Mouse (Mus musculus) granulocyte monocyte progenitor cell, adult 5-6 weeks (primary cell): ENCODE results near the gene Fyn. TPM values are rescaled to one million over a fixed set of nuclear protein-coding genes. Genes with fewer than 3 reads are reported as not detected.
A peak's percentile ranks its signal among the peaks of the same experiment; 100 is the strongest.

Experiments used
- ATAC-seq: replicated peaks from 2 replicates; pipeline ENCODE4 v1.8.0; 2016; ENCODE audit warnings: mild to moderate bottlenecking, moderate TSS enrichment, inconsistent platforms; ENCODE audit not compliant: poor library complexity, severe bottlenecking
- total RNA-seq, 2 experiments: library from RNA; stranded (forward) in 1 of 2; stranded (reverse) in 1 of 2; fragments of 200-712, 200-1000 nt in 1 of 2; fragments of >200 nt in 1 of 2; fragmentation: Nextera tagmentation in 1 of 2; gene quantifications; 2 replicates each; pipeline ENCODE4 v1.2.3; 2014 to 2017

Gene Fyn
- total RNA-seq, 2 experiments from 2014 or later, result 5.3 to 6.6 TPM

DNA sequence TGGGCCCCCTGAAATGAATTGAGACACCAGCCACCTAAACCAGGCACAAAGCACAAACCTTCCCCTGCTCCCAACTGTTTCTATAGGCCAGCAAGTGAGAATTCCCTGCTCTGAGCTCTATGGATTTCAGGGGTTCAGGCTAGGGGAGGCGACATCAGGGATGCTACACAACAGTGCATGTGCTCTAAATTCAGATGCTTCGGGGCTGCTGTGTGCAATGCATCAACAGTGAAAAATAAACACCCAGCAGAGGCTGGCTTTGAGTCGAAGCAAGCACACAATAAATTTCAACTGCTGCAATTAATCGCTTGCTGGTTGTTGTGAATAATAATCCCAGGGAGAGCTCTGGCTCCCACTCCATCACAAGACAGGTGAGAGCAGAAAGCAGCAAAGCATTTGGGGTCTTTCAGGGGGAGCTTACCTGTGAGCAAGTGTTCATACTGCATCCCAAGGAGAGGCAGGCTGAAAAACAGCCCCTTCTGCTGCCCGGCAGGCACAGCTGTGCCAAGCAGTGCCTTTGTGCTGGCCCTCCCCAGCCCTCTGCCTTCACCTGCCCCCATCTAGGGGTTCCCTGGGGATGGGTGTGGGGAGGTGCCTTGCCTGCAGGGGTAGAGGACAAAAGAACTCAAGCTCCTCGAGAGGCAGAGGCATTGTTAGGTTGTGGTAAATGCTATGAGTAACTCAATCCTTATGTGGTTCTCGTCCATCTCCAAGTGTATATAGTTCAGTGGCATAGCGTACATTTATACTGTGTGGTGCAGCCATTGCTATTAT is 219.5 kb downstream of the Fyn start:
- ATAC-seq, result no peak

DNA sequence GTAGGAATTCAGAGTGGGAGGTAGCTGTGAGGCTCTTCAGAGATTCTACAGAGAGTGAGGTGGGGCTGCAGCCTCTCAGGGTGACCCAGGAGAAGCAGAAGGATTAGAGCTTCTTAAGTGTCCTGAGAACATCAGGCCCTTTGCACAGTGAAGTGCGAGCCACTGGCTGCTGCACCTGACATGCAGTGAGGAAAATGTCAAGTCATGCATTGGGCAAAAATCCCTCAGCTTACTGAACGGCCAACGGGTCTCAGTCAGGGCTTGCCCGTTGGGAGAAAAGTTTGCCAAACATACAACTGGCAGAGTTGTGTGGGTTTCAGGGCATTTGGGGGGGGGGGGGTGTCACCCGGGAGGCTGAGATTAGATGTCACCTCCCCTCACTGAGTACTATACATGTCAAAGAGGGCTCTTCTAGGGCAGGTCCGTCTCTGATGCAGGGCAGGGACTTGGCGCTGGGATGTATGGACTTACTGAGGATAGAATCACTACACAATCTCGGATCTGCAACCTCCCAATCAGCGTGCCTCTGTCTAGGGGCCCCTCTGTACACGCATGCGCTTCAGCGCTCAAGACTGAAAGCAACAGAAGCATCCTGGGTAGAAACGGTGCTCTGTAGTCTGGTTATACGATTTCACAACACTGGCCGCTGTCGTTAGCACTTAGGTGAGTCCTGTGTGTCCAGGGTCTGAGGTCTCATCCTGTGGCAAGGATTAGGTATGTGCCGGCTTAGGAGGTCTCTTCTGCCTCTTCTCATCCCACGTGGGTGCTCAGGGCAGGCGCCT is 221.3 kb downstream of the Fyn start:
- ATAC-seq, result peak; percentile 59

DNA sequence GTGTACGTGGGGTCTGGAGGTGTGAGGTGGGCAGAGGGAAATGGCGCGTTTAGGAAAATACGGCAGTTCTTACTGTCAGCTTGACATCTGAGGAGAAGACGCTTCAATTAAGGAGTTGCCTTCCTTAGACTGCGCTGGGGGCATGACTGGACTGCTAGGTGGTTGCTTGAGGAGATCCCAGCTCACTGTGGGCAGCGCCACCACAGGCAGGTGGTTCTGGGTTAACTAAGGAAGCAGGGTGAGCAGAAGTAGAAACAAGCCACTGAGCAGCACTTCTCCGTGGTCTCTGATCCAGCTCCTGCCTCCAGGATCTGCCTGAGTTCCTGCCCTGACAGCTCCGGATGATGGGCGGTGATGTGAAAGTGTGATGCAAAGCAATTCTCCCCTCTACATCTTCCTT is 222.0 kb downstream of the Fyn start:
- ATAC-seq, result peak; percentile 57

DNA sequence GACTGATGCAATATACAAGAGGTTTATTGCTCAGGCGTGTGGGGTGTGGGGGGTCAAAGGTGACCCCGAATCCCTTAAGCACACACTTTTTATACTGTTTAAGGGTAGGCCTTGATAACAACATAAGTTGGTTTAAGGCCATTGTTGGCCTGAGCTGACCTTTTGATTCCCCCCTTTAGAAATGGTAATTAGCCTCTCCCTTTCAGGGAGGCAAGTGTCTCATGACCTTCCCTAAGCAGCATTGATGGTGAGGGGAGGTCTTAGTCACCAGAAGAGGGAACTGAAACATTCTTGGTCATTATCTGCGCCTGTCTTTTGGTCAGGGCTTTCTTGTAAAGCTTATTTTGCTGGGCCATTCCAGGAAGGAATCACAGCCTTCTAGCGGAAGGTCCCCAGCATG is 223.8 kb downstream of the Fyn start:
- ATAC-seq, result no peak

DNA sequence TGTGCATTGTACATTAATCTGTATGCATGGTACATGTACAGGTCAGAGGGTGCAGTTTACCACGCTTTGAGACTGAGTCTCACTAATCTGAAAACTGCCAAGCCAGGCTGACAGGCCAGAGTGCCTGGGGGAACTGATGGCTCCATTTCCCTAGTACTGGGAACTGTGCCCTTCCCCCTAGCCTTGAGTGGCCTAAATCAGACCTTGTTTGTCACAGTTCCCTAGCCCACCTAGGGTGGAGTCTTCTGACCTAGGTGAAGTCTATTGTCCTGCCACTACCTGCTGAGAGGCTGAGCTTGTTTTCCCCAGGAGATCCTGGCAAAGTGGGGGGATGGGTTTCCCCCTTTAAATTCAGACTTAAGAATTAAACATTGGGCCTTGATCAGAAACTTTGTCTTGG is 226.1 kb downstream of the Fyn start:
- no peak for ATAC-seq

DNA sequence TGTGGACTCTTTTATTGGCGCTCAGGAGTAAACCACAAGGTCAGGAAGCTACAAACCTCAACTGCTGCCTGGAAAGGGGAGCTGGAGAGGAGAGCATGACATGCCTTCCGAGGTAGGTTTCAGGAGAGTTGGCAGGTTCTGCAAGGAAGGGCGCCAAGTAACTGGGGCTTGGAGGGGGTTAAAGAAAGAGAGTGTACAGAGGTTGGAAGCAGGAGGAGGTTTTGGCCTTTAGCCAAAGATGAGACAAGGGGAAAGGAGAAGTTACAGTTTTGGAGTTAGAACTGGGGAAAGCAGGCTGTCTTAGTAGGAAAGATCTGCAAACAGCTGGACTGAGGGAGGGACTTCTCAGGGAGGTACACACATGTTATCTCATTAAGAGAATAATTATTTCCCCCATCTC is 227.2 kb downstream of the Fyn start:
- ATAC-seq, result peak; percentile 75

DNA sequence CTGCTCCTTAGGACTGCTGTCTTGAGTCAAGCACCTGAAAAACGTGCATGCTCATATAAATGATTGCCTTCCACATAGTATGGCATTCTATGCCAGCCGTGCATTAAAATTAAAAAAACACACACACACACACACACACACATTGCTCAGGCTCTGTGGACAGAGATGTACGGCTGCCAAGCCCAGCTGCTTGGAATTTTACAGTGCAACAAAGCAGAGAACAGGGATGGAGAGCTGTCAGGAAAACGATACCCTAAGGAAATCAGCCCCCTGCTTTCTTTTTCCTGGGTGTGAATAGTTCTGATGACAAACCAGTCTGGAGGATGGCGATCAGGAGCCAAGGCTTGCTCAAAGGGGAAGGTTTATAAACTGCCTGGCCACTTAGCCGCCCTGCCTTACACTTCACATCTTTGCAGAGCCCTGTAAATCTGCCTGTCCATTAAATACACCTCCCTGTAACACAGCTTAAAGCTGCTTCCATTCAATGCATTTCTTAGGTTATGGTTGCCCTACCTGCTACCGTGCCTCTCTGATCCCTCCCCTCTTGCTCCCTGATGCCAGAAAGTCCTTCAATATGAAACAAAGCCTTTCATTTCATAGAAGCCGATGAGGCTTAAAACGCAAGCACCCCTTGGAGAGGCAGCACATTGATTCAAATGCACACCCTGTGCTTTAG is 228.6 kb downstream of the Fyn start:
- ATAC-seq, result no peak

DNA sequence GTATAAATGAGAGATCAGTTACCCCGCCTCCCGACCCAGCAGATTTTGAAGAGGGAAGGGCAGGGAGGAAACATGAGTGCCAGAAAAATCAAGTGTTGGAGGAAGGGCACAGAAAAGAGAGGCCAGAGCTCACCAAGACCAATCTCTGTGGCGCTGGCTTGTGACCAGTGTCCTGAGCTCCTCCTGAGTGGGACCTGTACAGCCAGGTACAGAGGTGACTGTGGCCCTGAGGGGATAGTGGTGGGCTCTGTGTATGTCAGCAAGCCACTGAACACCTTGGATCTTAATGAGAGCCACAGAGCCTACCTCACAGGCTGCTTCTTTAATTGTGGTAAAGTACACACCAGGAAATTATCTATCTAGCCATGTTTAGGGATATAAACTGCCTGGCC is 229.1 kb downstream of the Fyn start:
- ATAC-seq, result no peak

DNA sequence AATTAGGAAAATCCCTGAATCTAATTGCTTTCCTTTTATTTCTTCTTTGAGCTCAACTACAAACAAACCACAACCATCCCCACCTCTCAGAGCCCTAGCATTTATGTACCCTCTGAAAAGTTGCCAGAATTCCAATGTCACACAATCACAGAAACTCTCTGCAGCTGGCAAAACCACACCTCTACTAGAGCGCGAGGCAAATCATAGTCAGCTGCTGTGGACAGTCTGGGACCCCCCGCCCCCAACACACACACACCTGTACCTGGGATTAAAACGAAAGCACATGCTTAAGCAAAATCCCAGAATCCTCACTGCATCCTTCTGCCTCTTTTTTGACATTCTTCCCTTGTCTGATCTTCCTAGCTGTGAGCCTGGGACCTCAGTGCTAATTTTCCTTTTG is 230.9 kb downstream of the Fyn start:
- ATAC-seq, result no peak

DNA sequence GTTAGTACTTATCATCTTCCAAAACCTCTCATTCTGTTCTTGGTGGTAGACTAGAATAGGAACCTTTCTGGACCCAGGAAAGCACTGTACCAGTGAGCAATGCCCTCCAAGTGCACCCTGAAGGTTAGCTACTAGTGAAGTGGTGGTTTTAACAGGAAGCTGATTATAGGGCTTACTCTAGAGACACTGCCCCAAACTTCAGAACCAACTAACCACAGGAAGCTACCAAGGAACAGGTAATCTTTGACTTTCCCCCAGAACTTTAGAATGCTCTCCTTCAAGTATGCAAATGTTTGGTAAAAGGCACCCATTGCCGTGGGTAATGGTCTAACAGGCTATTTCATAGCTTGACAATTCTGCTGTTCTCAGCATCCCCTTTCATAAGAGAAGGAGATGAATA is 231.5 kb downstream of the Fyn start:
- no peak for ATAC-seq

DNA sequence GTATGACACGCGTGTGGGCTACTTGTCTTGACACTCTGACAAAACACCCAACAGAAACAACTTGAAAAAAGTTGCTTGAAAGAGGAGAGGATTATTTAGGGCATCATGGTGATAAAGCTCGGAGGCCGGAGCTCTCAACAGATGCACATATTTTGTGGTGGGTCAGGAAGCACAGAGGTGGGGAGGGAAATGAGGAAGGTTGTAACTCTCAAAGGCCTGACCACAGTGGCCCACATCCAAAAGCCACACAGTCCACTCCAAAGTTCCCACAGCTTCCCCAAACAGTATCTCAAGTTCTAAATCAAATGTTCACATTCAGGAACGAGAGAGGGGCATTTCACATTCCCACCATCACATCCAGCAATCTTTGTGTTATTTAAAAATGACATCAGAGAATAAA is 232.4 kb downstream of the Fyn start:
- ATAC-seq, result peak; percentile 98

DNA sequence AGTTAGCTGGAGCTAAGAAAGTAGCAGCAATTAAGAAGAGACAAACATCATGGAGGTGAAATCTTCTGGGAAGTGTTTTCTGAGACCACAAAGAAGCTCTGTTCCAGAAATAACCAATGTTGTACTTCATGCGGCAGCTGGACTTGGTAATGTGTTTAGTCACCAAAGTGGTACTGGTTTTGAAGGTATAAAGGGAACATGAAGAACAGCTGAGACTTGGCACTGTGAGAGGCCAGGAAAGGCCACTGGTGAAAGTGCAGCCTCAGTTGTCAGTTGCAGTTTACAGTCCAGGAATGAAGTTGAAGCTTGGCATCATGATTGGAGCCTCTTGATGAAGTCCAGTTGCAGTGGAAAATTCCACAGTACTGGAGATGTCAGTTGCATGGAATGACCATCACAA is 237.8 kb downstream of the Fyn start:
- no peak for ATAC-seq

DNA sequence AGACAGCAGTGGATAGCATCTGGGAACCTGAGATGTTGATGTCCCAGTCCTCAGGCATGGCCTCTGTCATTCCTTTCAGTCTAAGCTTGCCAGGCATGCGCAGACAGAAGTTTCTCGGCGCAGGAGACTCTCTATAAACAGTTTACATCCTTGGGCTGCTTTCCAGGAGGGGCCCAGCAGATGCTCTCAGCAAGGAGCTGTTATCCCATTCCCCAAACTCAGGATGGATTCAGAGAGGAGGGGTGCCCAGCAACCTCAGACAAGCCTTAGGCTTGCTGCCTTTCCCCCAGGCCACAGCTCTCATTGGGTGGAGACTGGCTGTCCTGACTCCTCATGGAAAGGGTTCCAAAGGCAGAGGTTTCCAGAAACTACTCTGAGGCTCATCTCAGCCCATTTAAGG is 242.6 kb downstream of the Fyn start:
- ATAC-seq, result no peak

DNA sequence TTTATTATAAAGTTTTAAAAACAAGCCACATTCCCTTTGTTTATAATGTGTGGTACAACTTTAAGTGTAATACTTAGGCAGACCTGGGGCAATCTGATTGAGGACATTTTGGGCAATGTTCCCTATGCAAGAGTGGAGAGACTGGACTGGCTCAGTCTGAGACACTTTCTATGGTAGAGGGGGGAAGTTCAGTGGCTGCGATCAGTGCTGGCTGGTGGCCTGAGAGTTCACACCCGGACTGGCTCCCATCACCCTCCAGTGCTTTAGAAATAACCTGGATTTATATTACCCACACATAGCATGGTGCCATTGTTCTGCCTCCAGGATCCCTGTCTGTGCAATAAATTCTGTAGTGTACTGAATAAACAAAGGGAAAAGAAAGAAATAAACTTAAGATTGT is 243.5 kb downstream of the Fyn start:
- peak; percentile 34; the same call in 1 of the 2 replicates for ATAC-seq

DNA sequence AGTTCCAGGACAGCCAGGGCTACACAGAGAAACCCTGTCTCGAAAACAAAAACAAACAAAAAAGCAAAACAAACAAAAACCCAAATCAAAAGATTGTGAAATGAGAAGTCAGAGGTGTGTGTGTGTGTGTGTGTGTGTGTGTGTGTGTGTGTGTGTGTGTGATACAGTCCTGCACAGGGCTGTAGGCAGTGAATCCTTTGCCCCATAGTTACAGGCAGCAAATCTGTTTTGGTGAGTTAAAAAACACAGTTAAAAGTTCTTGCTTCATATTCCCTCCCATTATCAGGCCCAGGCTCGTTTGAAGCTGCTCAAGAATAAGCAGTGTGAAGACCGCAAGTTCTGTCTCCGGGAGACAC is 244.0 kb downstream of the Fyn start, which contains the start of gene Traf3ip2:
Gene Traf3ip2, plus strand, starts transcription at position 302 of the 356 bp plus-strand sequence.
- ATAC-seq, result no peak

DNA sequence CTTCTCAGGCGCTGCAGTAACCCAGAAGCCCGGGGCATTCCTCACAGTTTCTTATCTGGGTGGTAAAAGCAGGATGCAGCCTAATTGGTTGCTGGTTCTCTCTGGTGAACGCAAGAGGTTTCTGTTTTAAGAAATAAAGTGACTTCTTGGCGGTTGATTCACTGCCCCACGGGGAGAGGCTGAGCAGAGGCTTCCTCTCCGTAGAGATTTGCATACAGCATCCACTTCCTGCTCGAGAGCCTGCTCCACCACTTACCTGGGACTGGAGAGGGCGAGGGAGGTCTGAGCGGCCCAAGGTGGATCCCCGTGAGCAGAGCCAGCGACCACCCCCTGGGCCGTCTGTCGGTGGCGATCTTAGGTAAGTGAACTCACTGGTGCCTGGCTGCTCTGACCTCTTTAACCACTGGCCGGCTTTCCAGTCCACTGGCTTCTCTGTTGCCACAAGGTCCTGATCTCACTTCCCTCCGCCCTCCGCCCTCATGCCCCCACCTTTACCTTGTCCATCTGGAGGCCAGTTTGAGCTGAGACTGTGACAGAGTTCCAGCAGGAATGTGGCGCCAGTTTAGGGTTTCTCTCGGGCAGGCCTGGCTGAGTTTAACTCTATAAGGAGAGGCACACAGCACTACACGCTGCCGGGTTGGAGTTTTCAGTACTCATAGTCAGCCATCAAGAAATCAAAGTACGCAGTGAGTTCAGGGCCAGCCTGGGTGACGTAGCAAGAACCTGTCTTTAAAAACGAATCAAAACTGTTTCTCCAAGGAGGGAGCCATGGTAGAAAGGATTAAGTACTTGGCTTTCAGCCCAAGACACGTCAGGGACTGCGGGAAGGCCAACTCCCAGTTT is 244.6 kb downstream of the Fyn start:
- ATAC-seq, result peak; percentile 74

DNA sequence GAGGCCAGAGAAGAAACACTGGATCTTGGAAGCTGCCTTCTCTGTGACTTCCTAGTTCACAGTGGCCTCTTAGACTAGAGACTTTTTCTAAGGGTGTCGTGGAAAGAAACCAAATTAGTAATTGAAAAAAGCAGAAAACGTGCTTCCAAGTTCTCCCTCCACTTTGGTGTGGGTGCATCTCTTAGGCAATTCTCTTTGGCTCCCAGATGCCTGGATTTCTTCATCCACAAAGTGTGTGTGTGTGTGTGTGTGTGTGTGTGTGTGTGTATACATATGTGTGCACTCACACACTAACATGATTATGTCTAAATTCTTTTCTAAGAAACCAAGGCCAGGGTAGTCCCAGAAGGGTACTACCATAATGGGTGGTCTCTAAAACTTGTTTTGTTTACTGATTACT is 245.3 kb downstream of the Fyn start:
- 0 out of 2 replicates have a peak, but pooled peaks have one; percentile 14 for ATAC-seq

DNA sequence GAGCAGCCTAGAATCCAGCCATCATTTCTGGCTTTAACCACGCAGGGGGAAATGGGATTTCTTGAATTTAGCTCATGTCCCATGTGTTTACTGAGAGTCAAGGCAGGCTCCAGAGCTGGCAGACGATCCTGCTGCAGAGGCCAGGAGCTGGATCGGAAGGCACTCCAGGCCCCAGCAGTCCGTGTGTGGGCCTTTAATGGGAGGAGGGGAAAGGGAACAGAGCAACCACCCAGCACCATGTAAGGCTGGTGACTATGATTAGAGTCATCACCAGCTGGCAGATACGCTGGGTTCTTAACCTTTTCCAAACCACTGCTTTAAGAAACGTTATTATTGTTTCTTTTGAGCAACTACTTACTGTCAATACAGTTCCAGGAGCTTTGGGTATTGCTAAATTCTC is 246.0 kb downstream of the Fyn start:
- ATAC-seq, result no peak
